Mouse (Mus musculus): ENCODE results near the gene Sct.
A peak's percentile ranks its signal among the peaks of the same experiment; 100 is the strongest.

Gene Sct

DNA sequence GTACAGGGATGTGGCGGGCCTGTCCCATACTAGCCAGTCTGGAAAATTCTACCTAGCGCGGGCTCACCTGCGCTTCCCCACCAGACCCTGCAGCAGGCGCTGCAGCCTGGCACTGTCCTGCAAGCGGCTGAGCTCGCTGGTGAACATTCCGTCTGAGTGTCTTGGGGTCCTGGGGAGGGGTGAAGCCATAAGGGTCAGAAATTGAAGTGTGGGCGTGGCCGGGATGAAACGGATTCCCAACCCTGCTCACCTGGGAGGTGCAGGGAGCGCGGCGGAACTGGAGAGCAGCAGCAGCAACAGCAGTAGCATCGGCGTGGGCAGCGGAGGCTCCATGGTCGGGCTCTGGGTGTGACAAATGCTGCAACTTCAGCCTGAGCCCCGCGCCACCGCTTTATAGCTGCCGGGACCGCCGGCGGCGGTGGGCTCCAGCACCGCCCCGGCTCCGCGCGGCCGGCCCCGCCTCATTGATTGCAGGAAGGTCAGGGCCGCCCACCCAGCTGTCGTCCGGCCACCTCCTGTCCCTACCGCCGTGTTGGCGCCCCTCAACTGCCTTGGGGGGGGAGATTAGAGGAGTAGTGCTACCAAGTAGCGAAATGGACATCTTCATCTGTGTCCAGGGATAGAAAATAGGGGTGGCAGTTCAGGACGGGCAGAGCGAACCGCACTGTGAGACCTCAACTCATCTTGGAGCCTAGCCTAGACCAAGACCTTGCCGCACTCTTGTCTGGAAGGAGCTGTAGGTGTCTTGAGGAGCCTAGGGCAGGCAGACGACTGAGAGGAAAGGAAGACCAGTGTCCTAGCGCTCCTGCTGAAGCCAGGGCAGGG lies at the start of gene Sct:
TSS of gene Sct (minus strand) at position 368 of the 825 bp plus-strand sequence.
- DNase-seq (ENCODE audit: low spot score) = no peak

DNA sequence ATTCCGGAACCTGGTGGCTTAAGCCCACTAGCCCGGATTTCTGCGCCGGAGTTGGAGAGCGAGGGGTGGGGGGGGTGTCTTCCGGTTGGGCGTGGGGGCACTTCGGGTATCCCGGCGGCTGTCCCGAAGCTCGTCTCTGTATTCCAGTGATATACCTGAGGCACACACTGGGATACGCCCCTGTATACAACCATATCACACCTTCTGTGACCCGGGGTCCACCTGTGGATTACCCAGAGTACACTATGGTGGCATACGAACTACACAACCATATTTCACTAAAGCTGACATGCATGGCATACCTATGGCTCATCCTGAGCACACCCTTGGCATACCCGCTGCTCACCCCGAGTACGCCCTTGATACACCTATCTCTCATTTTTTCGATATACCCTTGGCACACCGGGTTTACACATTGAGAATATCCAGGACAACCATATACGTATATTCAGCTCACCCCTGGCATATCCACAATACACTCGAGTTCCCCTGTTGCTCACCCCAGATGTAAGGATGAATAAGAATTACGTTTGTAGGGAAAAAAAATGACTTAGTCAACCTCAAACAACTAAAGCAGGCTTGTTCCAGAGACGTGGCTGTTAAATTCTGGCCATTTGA lies 49.5 kb upstream of the Sct start:
- no peak for DNase-seq (ENCODE audit: low spot score)

DNA sequence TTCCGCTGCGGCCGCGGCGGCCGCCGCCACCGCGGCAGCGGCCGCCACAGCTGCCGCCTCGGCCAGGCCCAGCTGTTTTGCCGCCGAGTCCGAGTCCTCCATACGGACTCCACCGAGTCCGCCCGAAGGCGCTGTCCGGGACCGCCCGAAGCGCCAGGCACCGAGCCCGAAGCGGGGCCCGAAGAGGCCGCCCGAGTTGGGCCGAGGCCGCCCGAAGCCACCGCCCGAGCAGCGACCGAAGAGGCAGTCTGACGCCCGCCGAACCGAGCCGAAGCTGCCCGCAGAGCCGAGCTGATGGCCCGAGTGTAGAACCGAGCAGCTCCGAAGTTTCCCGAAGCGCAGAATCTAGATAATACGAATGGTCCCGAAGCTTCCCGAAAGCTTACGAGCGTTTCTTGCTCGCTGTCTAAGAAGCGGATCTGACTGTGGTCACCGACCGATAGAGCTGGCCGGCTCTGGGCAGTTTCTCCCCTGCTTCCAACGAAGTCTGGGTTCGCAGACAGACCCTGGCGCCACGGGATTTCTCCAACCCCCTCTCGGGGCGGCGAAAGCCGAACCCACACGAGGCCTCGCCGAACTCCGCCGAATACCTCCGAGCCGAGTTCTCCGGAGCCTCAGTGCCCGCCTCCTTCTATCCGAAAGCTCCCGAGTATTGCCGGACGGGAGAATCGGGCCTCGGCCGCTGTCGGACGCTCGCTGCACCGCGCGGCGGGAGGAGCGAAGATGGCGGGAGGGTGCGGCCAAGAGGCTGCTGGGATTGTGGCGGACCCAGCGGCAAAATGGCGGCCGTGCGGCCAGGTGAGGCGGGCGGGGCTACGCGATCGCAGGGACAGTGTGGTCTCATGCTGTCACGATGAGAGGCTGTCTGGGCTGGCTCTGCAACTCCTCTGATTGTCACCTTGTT lies 48.8 kb upstream of the Sct start, which contains the start of the genes Deaf1 and Tmem80:
TSS of gene Deaf1 (minus strand) at position 222 of the 904 bp plus-strand sequence.
TSS of gene Tmem80 (plus strand) at position 271 of the 904 bp plus-strand sequence.
- DNase-seq (ENCODE audit: low spot score) = peak; percentile 95

DNA sequence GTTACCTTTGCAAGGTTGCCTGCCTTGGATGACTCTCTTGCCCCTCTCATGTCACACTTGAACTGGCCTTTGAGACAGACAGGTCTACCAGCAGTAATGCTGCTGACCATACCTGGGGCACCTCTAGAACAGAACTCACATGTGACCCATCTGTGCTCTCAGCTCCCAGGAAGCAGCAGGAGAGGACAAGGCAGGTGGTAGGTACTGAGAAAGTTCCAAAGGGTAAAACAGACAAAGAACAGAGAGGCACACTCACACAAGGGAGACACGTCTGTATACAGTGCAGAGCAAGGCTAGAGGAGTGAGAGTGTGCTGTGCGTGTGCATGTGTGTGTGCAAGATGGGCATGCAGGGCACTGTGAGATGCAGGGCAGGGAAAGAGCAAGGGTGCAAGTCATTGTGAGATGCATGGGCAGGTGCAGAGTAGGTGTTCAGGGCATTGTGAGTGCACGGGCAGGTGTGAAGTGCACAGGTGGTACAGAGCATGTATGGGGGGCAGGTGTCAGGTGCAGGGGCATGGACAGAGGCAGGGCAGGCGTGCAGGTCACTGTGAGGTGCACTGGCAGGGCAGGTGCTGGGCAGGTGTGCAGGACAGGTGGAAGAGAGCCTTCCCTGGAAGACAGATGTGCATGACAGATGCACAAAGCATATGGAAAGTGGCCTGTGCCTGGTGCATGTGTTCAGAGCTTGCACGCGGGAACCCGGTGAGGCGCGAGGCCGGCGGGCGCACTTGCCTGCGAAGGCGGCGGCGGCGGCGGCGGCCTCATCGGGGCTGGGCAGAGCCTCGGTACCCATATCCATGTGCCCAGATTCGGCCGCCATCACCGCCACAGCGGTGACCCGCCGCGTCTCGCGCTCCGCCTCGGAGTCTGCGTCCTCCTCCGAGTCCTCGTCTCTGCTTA lies 47.9 kb upstream of the Sct start:
- DNase-seq (ENCODE audit: low spot score) = peak; percentile 59

DNA sequence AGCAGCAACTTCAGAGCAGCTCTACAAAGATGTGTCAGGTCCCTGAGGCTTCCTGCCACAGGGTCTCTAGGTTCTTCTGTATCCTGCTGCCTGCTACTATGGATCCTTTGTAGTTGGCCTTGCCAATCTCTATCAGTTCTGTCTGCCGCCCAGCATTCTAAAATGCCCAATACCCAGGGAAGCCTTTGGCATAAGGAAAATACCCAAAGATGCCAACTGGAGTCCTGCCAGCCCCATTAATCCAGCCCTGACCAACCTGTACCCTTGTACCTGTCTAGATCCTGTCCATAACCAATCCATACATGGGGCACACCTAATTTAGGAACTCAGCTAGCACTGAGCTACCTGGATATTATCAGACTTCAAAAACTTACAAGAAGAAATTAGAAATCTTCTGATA lies 45.8 kb upstream of the Sct start:
- DNase-seq (ENCODE audit: low spot score) = no peak

DNA sequence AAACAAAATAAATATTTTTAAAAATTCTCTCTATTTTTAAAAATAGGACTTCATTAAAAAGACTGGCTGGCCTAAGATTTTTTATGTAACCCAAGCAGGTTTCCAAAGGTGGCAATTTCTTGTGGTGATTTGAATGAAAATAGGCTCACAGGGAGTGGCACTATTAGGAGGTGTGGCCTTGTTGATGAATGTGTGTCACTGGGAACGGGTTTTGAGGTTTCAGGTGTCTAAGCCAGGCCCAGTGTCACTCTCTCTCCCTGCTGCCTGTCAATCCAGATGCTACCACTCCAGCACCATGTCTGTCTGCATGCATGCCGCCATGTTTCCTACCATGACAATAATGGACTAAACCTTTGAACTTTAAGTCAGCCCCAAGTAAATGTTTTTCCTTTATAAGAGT lies 40.5 kb upstream of the Sct start:
- DNase-seq (ENCODE audit: low spot score) = no peak

DNA sequence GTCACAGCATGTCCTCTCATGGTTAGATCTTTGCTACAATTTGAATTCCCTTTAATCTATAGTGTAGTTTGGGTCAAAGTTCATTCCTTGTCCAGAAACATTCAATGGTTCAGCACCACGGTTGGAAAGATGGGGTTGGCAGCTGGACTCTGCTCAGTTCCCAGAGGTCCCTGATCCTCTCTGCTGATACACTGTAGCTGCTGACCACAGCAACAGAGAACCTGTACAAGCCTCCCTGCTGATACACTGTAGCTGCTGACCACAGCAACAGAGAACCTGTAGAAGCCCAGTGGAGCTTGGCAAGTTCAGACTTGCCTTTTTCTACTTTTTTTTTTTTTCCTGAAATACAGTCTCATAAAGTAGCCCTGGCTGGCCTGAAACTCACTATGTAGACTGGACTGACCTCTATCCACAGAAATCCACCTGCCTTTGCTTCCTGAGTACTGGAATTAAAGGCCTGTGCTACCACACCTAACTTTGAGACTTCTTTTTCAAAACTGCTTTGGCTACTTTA lies 38.7 kb upstream of the Sct start:
- DNase-seq (ENCODE audit: low spot score) = peak; percentile 73

DNA sequence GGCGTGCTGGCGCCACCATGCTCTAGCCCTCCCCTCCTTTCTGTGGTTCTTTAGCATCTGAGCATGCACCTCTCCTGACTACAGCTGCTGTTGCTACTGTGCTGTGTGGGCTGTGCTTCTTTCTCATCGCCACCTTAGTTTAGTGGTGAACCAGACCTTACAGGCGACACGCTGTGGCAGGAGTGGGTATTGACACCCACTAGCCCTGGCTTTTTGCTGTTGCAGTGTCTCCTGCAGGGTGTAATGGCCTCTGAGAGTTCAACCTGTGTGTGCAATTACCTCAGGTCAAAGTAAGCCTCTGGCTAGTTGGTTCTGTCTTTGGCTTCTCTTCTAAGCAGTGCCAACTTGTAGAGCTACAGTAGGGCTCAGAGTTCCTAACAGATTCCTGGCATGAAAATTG lies 37.0 kb upstream of the Sct start:
- no peak for DNase-seq (ENCODE audit: low spot score)

DNA sequence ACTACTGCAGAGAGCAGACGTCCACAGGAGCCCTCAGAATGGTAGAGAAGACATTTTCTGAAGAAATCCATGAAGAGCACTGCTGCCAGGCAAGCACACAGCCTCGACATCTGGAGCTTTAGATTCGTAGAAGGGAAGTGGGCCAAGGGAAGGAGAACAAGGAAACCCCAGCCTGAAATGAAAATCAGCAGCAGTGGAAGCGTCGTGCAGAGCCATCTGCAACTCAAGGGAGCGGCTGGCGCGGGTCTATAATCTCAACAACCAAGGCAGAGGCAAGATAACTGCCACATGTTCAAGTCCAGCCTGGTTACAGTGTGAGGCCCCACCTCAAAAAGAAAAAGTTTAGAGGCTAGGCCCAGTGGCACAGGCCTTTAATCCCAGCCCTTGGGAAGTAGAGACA lies 36.1 kb upstream of the Sct start:
- DNase-seq (ENCODE audit: low spot score) = no peak

DNA sequence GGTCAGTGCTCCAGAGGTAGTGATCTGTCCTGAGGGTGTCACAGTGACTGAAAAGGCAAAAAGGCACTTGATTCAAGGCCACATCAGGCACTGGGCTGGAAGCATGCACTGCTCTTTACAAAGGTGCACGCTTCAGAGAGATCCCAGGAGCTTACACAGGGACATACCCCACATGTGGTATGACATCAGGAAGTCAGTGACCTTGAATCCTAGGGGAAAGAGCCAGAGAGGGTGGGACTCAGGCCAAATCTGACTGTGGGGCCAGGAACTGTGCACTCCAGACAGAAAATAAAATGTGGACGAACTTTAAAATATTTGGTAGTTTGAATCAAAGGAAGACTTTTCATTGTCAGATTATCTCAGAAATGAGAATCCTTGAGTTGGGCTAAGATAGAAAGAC lies 35.5 kb upstream of the Sct start:
- DNase-seq (ENCODE audit: low spot score) = no peak

DNA sequence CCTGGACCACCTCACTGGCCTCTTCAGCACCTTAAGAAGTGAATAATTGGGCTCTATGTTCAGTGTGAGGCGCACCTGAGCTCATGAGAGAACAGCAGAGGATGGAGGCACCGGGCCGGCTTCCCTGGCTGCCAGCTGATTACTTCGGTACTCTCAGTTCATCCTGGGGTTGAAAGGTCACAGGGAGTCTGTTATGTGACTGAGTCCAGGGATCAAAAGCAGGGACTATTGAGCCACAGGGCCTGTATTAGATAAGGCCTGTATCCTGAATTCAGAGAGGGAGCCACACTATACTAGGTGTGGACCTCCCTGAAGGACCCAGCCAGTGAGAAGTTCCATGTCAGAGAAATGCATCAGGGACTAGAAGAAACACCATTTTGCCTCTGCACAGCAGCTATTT lies 25.6 kb upstream of the Sct start:
- no peak for DNase-seq (ENCODE audit: low spot score)

DNA sequence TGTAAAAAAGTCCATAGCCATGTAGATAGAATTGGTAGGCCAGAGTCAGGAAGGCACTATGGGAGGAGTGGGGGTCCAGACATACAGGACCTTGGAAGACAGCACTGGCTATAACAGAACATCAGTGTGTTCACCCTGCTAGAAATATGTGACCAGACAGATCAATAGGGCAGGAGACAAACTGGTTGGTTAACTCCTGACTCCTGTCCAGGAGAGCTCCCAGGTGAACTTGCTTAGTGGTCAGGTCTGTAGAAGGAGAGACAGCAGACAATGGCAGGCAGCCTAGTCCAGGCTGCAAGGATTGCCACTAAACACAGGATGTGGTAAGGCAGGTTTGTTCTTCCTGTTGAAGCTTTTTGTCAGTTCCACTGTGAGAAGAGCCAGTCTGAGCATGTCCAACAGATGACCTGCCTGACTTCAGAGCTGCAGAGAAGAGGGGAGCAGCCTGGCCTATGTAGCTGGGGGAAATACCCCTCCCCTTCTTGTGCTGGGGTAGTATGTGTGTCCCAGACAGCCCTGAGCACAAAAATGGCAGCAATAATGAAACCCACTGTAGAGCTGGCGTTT lies 23.9 kb upstream of the Sct start:
- DNase-seq (ENCODE audit: low spot score) = no peak

DNA sequence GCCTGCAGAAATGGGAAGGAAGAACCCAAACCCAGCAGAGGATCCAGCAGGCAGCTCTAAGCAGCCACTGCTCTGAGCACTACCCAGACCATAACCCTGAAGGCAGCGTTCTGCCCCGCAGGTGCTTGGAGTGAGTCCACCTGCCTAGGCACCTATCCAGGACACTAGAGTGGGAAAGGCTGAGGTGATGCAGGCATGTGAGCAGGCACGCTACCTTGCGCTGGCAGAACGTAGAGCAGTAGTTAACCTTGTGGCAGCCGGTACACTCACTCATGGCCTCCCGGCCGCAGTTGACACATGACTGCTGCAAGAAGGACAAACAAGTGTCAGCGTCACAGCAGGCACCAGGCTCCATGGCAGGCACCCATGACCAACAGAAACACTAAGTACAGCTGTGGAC lies 22.5 kb upstream of the Sct start:
- DNase-seq (ENCODE audit: low spot score) = no peak

DNA sequence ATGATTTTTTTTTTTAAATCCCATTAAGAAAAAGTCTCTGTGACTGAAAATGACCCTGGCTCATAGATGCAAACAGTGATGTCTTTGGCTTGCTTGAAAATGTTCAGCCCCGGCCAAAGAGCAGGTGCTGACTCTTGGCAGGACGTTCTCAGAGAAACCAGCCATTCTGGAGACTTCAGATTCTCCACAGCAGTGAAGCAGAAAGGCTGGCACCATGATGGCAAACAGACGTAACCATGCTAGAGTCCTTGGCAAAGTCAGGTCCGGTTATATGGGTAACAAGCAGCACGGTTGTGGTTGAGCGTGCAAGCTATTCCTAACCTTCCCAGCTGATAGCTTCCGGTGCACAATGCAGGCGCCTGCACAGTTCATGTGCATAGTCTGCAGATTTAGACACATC lies 20.2 kb upstream of the Sct start:
- DNase-seq (ENCODE audit: low spot score) = no peak

DNA sequence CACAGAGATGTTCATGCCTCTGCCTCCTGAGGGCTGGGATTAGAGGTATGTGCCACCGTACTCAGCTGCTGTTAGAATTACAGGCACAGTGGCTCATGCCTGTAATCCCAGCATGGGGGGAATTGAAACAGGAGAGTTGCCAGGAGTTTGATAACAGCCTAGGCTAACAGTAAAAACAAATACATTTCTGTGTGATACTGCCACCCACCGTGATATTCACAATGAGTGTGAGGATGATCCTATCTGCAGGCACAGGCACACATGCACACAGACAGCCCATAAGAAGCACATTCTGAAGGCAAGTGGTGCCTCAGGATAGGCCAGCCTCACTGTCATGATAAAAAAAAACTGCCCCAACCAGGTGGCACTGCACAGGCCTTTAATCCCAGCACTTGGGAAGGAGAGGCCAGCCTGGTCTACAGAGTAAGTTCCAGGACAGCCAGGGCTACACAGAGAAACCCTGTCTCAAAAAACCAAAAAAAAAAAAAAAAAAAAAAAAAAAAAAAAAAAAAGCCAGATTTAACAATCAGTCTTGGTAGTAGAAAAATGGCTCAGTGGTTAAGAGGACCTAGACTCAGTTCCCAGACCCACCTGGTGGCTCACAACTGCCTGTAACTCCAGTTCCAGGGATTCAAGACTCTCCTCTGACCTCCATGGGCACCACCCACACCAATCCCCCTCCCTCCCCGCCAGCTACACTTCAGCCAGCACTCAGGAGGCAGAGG lies 19.2 kb upstream of the Sct start:
- DNase-seq (ENCODE audit: low spot score) = no peak

DNA sequence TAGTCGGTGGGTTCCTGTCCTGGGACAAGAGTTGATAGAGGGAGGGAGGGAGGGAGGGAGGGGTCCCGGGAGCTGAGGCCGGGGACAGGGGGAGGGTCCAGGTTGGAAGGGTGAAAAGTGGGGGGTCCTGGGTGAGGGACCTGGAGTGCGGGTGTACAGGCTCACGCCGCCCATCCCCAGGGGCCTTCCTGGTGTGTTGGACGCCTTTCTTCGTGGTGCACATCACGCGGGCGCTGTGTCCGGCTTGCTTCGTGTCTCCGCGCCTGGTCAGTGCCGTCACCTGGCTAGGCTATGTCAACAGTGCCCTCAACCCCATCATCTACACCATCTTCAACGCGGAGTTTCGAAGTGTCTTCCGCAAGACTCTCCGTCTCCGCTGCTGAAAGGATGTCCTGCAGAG lies 15.5 kb upstream of the Sct start:
- DNase-seq (ENCODE audit: low spot score) = no peak

DNA sequence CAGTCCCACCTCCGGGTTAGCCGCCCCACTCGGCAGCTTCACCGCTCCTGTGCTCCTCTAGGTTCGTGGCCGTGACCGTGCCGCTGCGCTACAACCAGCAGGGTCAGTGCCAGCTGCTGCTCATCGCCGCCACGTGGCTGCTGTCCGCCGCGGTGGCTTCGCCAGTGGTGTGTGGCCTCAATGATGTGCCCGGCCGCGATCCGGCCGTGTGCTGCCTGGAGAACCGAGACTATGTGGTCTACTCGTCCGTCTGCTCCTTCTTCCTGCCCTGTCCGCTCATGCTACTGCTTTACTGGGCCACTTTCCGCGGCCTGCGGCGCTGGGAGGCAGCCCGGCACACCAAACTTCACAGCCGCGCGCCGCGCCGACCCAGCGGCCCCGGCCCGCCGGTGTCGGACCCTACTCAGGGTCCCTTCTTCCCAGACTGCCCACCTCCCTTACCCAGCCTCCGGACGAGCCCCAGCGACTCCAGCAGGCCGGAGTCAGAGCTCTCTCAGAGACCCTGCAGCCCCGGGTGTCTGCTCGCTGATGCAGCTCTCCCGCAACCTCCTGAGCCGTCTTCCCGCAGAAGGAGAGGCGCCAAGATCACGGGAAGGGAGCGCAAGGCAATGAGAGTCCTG lies 15.0 kb upstream of the Sct start:
- no peak for DNase-seq (ENCODE audit: low spot score)

DNA sequence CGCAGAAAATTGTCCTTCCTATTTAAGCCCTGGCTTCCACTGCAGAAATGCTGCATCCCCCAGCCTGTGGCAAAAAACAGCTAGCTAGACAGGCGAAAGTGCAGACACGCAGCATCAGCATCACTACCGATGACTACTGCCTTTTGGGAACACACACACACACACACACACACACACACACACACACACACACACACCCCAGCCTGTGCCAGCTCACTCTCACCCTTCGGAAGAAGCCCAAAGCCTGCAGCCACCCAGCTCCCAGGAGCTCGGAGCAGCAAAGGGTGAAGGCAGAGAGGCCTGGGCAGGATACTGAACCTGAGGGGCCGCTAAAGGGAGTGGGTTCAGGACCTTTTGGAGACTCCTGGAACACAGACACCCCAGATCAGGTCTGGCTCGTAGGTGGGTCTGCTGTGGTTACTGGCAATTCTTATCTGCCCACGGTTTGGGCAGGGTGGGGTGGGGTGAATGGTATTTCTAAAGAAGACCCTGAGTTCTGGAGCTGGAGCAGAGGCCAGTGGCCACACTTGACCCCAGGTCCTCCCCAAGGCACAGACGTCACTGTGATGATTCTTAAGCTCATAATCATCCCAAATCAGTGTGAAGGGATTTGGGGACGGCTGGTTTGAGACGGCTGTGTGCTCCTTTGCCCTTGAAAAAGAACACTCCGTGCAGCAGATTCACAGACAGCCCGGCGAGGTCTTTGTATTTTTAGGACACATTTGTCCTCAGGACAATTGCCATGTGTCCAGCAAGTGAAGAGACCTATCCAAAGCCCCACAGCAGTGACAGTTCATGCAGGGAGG lies 13.9 kb upstream of the Sct start:
- peak; percentile 74 for DNase-seq (ENCODE audit: low spot score)
